Mouse (Mus musculus) cortical plate, adult 2 months (tissue): ENCODE results near the gene Dcun1d4. TPM values are rescaled to one million over a fixed set of nuclear protein-coding genes. Genes with fewer than 3 reads are reported as not detected.

ENCODE experiments used
- H3K27ac ChIP-seq: fragments of 200-500 bp; 2 replicates; pipeline ENCODE4 v1.5.1; 2012; ENCODE audit warnings: low read length, control low read depth, inconsistent platforms; ENCODE audit not compliant: insufficient read depth
- H3K4me1 ChIP-seq: fragments of 200-500 bp; 2 replicates; pipeline ENCODE4 v1.6.1; 2011; ENCODE audit warnings: low read length; ENCODE audit not compliant: control insufficient read depth, insufficient read depth
- H3K4me3 ChIP-seq: fragments of 200-500 bp; 2 replicates; pipeline ENCODE4 v1.5.1; 2011; ENCODE audit warnings: mild to moderate bottlenecking, low read length, control low read depth; ENCODE audit not compliant: insufficient read depth
- CTCF ChIP-seq: fragments of 200-500 bp; IDR thresholded peaks from 2 replicates; pipeline ENCODE4 v1.5.1; 2011; ENCODE audit warnings: mild to moderate bottlenecking, control low read depth, low read length; ENCODE audit not compliant: insufficient read depth; ENCODE audit errors: extremely low read depth
- POLR2A ChIP-seq: fragments of 200-500 bp; IDR thresholded peaks from 2 replicates; pipeline ENCODE4 v1.6.1; 2011; ENCODE audit warnings: mild to moderate bottlenecking, low read length, control low read depth; ENCODE audit not compliant: insufficient read depth; ENCODE audit errors: extremely low read depth
- polyA plus RNA-seq: library from polyadenylated mRNA; depleted of rRNA; stranded (reverse); fragments of >200 nt; gene quantifications from 2 replicates; pipeline ENCODE4 v1.2.3, GENCODE M21; 2012; rRNA removed

Gene Dcun1d4
- polyA plus RNA-seq, result 57.6 and 58.1 TPM in 2 replicates

DNA sequence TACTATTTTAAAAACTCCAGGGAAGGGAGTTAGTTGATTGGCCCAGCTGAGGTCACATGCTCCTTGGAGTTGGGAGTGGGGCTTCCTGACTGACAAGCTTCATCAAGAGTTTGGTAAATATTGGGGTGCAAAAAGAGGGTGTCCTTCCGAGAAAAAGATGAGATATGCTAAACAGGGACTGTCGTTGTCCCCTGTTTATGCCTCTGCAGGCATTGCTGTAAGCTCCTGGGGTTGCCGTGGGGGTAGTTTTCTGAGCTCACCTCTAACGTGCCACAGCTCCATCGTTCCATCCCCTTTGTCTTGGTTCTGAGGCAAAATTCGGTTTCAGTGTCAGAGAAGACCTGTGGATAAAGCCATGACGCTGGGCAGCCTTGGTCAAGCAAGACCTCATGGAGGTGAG is at the start of gene Dcun1d4:
Gene Dcun1d4 (plus strand): TSS at position 301 of the 400 bp plus-strand sequence.
- TF ChIP-seq POLR2A, result no peak
- TF ChIP-seq CTCF, result no peak
- Histone ChIP-seq H3K27ac (no peak within 1 kb of the TSS), H3K4me1 (peaks cover 1% of the 10 kb centered on the region; the same call in 1 of the 2 replicates), H3K4me3 (no peak within 1 kb of the TSS)

DNA sequence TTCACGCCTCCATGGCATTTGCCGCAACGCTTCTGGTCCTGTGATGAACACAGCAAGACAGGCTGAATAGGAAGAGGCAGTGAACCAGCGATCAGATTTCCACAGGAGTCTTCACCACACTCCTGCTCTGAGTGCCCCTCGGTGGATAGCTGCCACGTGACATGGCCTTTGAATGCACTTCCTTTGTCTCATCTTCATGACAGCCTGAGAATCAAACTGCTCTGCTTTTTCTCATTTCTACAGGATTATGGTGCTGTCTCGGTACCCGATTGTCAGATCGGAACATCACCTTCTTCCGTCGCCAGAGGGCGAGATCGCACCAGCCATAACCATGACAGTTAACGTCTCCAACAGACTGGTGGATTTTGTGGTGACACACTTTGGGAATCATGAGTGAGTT is 49.2 kb upstream of the Dcun1d4 start:
- H3K27ac ChIP-seq, result no peak overlapping the region

GRCm38 (mm10) chr5:73432805-73433204 is 48.0 kb upstream of the Dcun1d4 start:
- H3K27ac ChIP-seq, result no peak overlapping the region
- no peak overlapping the region for H3K4me3 ChIP-seq
- TF ChIP-seq CTCF, result no peak
- H3K4me1 ChIP-seq, result no peaks in the 10 kb centered on the region

More for the DNA sequence above, 49.2 kb upstream of the Dcun1d4 start:
- Histone ChIP-seq H3K4me3 (no peak overlapping the region), H3K4me1 (peaks cover 2% of the 10 kb centered on the region; the same call in 1 of the 2 replicates)
- no peak for TF ChIP-seq POLR2A
- TF ChIP-seq CTCF, result peak; percentile 97

DNA sequence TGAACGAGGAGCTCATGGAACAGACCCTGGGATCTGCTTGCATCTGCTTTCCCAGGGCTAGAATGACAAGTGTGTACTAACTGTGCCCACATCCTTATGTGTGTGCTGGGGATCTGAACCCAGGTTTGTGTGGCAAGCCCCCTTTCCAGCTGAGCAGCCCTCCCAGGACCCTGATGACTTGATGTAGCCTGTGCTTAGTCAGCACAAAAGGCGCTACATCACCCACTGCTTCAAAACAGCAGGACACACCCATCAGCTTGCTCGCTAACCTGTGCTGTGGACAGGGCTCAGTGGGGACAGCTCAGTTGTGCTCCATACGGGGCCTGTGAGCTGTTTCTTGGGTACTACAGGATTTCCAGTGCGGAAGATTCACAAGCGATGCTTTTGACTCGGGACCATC is 46.0 kb upstream of the Dcun1d4 start:
- Histone ChIP-seq H3K27ac (no peak overlapping the region), H3K4me3 (no peak overlapping the region), H3K4me1 (no peaks in the 10 kb centered on the region)
- TF ChIP-seq CTCF, result no peak
- no peak for TF ChIP-seq POLR2A

DNA sequence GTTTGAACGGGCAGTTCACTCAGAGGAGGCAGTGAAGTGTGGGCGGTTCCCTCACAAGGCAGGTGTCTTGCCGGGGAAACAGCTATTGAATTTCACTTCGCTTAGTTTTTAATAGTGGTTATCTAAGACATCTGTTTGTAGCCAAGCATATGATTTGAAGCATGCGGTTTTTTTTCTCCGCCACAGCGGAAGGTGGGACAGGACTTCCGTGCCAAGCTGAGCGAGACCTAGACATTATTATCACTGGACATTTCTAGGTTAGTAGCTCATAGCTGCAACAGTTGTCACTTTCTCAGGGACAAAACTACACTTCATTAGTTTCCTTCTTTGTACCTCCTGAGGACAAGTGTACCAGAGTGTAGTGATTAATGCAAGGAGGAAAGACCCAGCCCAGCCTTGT is 38.6 kb upstream of the Dcun1d4 start:
- Histone ChIP-seq H3K4me3 (no peak overlapping the region), H3K4me1 (no peaks in the 10 kb centered on the region), H3K27ac (no peak overlapping the region)
- TF ChIP-seq CTCF, result no peak
- no peak for TF ChIP-seq POLR2A

DNA sequence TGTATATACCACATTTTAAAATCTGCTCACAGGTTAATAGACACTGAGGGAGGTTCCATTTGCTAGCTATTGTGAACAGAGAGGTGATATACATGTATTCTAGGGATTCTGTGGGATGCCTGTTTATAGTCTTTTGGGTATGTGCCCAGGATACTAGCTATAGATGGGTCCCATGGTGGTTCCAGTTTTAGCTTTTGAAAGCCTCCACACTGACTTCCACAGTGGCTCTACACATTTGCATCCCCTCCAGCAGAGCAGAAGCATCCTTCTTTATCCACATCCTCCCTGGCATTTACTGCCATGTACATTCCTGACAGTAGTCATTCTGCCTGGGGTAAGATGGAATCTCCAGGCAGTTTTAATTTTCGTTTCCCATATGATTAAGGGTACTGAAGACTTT is 30.5 kb upstream of the Dcun1d4 start:
- no peak overlapping the region for H3K27ac ChIP-seq
- no peak for TF ChIP-seq CTCF
- TF ChIP-seq POLR2A, result no peak
- H3K4me1 ChIP-seq, result peaks cover 2% of the 10 kb centered on the region
- H3K4me3 ChIP-seq, result no peak overlapping the region

- H3K4me1 ChIP-seq, result peaks cover 2% of the 10 kb centered on the region
- TF ChIP-seq POLR2A, result no peak
- no peak for TF ChIP-seq CTCF
- H3K27ac ChIP-seq, result no peak overlapping the region
- no peak overlapping the region for H3K4me3 ChIP-seq
Measured at GRCm38 (mm10) chr5:73454502-73455306, 26.1 kb upstream of the Dcun1d4 start.

- Histone ChIP-seq H3K4me3 (no peak overlapping the region), H3K27ac (no peak overlapping the region), H3K4me1 (no peaks in the 10 kb centered on the region)
- no peak for TF ChIP-seq CTCF
Measured at GRCm38 (mm10) chr5:73455307-73455687, 25.5 kb upstream of the Dcun1d4 start.

DNA sequence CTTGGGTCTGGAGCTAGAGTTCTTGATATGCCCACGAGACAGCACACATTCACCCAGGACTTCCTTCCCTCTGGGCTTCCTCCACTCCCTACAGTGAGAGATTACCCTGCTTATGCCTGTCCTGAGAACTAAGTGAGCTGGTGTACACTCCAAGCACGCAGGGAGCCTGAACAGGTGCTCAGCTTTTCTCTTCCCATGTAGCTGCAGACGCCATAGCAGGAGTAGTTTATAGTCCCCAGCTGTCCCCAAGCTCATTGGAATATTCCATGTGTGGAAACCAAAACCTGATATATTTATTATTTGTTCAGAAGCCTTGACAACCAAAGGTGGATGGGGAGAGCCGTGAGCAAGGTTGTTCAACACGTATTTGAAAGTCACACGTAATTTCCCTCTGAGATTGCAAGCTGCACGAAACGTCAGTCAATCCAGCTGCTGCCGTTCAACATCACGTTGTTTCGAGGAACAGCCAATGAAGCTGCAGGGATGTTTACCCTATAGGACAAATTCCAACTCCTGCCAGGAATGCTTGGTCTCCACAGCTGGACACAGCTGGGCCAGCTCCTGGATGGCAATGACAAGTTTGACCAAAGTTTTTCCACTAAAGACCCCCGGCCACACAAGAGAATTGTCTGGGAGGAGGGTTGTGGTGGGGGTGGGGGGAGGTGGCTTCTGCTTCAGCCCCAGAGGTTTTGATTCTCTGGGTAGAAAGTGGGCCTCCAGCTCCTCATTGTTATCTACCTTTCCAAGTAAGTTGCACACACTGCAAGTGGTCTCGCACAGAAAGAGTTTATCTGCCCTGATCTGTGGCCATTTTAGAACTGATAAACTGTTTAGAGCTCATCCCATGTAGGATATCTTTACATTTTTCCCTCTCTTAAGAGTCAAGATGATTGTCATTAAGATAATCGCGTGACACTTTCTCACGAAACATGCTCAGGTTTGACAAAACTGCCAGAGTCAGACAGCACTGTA is 12.1 kb upstream of the Dcun1d4 start:
- no peaks in the 10 kb centered on the region for H3K4me1 ChIP-seq
- no peak overlapping the region for H3K27ac ChIP-seq
- TF ChIP-seq POLR2A, result no peak
- TF ChIP-seq CTCF, result no peak
- H3K4me3 ChIP-seq, result no peak overlapping the region
